Mouse (Mus musculus): ENCODE measurements around the gene Lctl.

DNA sequence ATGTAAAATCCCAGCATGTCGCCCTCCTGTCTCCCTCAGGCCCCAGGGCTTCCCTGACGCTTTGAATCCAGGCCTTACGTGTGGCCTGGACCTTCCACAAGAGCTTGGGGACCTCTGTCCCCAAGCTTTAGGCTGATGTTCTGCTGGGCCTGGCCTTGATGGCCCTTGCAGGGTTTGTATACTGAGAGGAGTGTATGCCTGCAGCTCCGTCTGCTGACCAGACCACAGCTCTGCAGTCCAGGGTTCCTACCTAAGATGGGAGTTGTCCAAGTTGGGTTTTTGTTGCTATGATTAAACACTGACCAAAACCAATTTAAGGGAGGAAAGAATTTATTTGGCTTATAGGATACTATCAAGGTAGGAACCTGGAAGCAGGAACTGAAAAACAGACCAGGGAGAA lies 18.7 kb upstream of the Lctl start:
- no peak for TF ChIP-seq POLR2A (IDR thresholded peaks at IDR 0.05; ENCODE audit: low read depth, low read length)
- TF ChIP-seq NRF1 (IDR thresholded peaks at IDR 0.05; ENCODE audit: low read depth, low read length): no peak
- TF ChIP-seq TBP (conservative IDR thresholded peaks at IDR 0.05; ENCODE audit: low read depth, low read length): no peak
- no peak for TF ChIP-seq TCF12 (IDR thresholded peaks at IDR 0.05; ENCODE audit: low read depth, low read length)
- no peak for TF ChIP-seq E2F4 (IDR thresholded peaks at IDR 0.05; ENCODE audit: insufficient replicate concordance, low read depth, low read length)
- TF ChIP-seq BHLHE40 (IDR thresholded peaks at IDR 0.05; ENCODE audit: low read depth, low read length): no peak
- peak in 1 of 2 experiments; percentile 32; a peak in 2 of 4 replicates for TF ChIP-seq CTCF (conservative IDR thresholded peaks at IDR 0.05 in 1 of 2, IDR thresholded peaks at IDR 0.05 in 1 of 2; ENCODE audit: low read depth in 2 of 2, low read length in 2 of 2)
- TF ChIP-seq USF2 (conservative IDR thresholded peaks at IDR 0.05; ENCODE audit: low read depth, low read length): no peak
- TF ChIP-seq SMC3 (IDR thresholded peaks at IDR 0.05; ENCODE audit: low read depth, low read length): no peak
- no peak for TF ChIP-seq MXI1 (IDR thresholded peaks at IDR 0.05; ENCODE audit: low read depth, low read length)
- TF ChIP-seq EP300 (IDR thresholded peaks at IDR 0.05; ENCODE audit: low read length): no peak
